Mouse (Mus musculus) leukemia stem cell, adult 10-12 weeks (primary cell): Measurements from ENCODE around the gene Serpinb3c. TPM values are rescaled to one million over a fixed set of nuclear protein-coding genes. Genes with fewer than 3 reads are reported as not detected.

Experiments
- polyA plus RNA-seq: library from polyadenylated mRNA; stranded (reverse); fragments of >175 nt; gene quantifications from 2 replicates; pipeline ENCODE4 v1.2.3, GENCODE M21; 2012; ENCODE audit warnings: low replicate concordance

Gene Serpinb3c
- not detected in 2 replicates for polyA plus RNA-seq

DNA sequence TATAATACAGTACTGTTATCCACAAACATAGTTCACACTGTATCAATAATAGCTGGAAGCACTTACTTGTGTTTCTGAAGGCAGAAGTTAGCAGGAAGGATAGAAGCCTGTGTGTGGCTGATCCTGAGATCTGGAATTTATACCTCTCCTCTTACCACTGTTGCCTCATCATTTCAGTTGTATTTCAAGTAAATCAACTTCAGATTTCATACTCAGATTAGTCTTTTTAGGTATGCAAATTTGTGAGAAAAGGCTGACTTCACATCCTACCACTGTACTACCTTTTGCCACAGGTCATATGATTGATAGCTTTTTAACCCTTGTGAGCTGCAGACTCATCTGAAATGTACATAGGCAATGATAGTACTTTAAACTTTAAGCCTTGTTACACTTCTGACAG lies at the start of gene Serpinb3c, which contains the start of gene Serpinb3b:
Gene Serpinb3c (minus strand): TSS at position 111 of the 400 bp plus-strand sequence.
Gene Serpinb3b (minus strand): TSS at position 101 of the 400 bp plus-strand sequence.

Other genes with a start within 250 kb of the Serpinb3c start
- gene Serpinb3a, start 226.1 kb downstream of the Serpinb3c start, polyA plus RNA-seq: not detected in 2 replicates
- gene Serpinb3d, start 194.9 kb downstream of the Serpinb3c start, polyA plus RNA-seq: not detected in 2 replicates
- gene Serpinb3b, start within 50 bp of the Serpinb3c start, polyA plus RNA-seq: not detected in 2 replicates
- not detected in 2 replicates for gene Serpinb11, start 82.8 kb upstream of the Serpinb3c start, polyA plus RNA-seq
- gene Serpinb7, start 121.3 kb upstream of the Serpinb3c start, polyA plus RNA-seq: not detected in 2 replicates
- gene Serpinb2, start 233.1 kb upstream of the Serpinb3c start, polyA plus RNA-seq: 0.08 and 0.23 TPM in 2 replicates